Mouse (Mus musculus) megakaryocyte progenitor cell, adult 5-6 weeks (primary cell): ENCODE measurements around the gene Gsg1l. TPM values are rescaled to one million over a fixed set of nuclear protein-coding genes. Genes with fewer than 3 reads are reported as not detected.

Experiments
- ATAC-seq: replicated peaks from 2 replicates; pipeline ENCODE4 v1.8.0; 2016; ENCODE audit warnings: mild to moderate bottlenecking, moderate TSS enrichment, inconsistent platforms; ENCODE audit not compliant: poor library complexity
- total RNA-seq, 2 experiments: library from RNA; stranded (forward) in 1 of 2; stranded (reverse) in 1 of 2; fragments of 157-497, 149-512 nt in 1 of 2; fragments of 200-1000 nt in 1 of 2; gene quantifications; 2 replicates each; pipeline versions ENCODE4 v1.2.3 to v1.2.4; 2015 to 2017

Gsg1l gene
- total RNA-seq, 2 experiments from 2014 or later: not detected

DNA sequence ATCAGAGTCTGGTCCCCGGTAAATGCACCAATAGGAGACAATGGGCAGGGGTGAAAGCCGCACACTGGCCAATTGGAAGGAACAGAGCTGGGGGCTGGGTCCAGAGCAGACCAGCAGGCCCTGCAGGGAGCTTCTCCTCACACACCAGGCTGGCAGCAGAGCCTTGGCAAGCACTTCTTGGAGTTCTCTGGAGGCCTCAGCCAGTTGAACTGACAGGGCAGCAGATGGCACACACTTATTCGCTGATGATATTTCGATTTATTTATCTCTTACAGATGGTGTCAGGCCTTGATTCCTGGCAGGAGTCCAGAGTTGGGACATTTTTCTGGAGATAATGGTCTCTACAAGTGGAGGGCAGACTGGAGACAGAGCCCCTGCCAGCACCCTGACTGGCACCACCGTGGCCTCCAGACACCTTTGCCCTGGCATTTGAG, 49.4 kb downstream of the Gsg1l start:
- ATAC-seq: peak; percentile 80

DNA sequence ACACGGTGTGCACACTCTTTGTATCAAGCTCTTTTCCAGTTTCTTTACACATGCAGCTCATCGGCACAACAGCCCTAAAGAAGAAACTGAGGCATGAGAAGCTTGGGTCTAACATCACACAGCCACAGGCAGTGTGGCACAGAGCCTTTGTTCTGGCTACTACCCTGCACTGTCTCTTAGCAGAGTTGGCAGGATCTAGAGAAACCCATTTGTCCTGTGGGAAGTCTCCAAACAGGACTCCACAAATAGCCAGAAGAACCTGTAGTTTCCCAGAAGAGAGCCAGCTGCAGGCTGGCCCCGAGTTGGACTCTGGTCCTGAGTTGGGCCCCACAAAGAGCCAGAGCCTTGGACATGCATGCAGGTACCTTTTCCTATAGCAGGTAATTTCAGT, 49.9 kb downstream of the Gsg1l start:
- no peak for ATAC-seq

DNA sequence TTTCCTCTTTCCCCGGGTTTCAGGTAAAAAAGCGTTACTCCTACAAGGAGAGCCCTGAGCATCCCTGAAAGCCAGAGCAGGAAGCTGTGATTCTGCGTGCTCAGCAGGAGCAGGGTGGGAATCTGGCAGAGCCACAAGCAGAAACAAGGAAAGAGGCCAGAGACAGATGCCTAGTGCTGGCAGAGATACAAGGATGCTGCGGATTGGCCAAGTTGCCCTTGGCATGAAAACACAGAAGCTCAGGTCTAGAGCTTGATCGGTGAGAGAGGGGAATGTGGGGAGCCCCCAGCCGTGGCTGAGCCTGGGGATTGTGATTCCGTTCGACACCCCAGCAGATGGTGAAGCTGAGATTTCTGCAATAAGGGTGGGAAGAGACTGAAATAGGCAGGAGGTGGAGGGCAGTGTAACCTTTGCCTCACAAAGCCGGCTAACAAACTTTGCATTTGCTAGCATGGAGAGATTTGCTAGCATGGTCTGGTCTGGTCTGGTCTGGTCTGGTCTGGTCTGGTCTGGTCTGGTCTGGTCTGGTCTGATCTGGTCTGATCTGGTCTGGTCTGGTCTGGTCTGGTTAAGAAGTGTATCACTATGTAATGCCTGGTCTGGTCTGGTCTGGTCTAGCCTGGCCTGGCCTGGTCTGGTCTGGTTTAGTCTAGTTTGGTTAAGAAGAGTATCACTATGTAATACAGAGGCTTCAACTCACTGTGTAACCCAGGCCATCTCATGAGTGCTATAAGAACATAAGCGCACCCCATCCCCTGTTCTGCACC, 50.4 kb downstream of the Gsg1l start:
- ATAC-seq: no peak

DNA sequence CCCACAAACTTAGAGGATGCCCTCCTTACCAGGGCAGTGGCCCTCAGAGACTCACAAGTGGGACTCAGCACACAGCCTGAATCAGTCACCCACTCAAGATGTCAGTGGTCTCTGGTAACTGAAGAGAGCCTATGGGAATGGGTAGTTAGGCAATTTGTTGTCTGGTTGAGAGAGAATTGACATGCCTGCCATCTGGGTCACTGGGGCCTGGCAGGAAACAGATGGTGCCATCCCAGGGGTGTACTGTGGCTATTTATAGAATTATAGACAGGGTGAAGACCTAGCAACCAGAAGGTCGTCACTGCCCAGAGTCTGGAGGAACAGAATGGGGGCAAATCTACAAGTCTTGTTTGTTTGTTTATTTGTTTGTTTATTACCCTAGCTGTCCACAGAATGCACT, 54.8 kb downstream of the Gsg1l start:
- peak; percentile 63 for ATAC-seq

DNA sequence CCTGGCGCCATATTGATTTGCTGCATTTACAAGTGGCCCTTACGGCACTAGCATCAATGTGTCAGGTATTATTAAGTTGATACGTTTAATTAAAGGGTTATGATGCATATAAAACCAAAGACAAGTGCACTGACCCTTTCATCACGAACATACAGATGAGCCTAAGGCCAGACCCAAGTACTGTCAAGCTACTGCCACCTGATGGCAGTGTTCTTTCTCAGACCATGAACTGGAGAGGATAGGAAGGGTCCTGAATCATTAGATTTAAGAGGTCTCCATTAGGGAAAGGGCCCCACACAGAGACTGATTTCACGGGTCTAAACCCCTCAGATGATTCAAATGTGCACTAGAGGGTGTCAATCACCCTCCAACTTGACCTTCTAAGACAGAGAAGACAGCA, 55.6 kb downstream of the Gsg1l start:
- ATAC-seq: peak; percentile 38; the same call in 1 of the 2 replicates

DNA sequence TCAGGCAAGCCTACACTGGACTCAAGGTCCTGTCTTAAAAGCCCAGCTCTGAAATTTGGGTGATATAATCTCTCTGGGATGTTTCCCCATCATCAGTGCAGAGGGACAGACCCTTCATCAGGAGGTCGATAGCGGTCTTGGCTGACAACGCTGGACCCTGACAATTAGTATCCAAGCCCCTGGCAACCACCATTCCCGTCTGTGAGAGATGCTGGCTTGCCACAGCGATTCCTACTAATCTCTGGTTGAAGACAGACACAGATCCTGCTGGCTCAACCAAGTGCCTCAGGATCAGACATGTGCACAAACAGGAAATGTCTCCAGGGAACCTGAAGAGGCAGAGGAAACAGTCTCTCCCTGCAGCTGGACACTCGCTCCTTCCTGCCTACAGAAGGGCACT, 62.2 kb downstream of the Gsg1l start:
- ATAC-seq: no peak

DNA sequence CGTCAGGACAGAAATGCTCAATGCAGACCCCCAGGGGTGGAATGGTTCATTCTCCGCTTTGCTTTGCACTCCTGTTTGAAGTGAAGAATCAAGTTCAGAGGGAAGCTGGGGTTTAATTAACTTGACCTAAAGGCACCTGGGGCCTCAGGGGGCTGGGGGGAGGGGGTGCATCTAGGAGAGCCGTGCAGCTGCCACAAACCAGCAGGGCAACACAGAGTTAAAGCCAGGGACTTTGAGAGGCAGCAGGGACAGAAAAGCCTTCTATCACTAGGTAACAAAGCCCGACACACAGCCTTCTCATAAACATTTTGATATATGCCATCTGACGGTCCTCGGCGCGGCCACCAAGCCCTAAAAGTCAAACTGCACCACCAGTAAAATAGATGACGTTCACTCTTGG, 62.9 kb downstream of the Gsg1l start:
- ATAC-seq: no peak

DNA sequence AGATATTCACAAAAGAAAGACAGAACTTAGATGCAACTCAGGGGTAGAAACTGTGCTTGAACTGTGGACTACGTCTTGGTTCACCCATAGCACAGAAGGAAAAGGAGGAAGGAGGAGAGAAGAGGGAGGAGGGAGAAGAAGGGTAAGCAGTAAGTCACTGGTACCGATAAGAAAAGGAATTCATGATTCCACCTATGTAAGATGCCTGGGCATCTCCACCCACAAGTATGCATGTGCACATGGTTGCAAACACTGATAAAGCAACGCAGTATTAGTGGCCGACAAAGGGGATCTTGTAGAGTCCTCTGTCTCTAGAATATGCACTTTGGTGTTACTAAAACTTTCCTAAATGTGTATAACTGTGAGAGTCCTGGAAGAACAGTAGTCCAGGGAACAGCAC, 64.8 kb downstream of the Gsg1l start:
- no peak for ATAC-seq

DNA sequence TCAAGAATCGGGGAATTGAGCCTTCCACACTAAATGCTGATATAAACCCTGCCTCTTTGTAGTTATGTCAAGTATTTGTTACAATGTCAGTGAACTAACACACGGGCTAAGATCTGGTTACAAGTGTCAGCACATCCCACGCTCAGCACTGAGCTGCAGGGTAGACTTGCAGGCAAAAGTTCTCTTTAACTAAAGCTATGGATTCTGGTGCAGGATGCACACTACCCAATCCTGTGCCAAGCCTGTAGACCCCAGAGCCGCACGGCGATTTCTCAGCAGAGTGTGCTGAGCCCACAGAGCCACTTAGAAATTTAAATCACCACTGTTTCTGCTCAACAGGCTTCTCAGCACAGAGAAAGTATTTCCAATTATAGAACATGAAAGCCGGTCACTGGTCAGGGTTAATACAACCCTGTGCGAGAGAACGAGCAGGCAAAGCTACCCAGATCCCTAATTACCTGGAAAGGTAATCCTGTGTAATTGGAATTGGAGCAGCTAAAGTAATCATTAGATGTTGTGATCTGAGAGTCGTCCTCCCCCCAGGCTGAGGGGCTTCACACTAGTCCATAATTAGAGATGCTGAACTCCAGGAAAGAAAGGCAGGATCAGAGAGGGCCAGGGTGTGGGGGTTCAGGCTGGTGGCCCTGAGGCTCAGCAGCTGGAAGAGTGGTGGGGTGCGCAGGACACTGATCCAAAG, 69.7 kb downstream of the Gsg1l start:
- ATAC-seq: no peak

DNA sequence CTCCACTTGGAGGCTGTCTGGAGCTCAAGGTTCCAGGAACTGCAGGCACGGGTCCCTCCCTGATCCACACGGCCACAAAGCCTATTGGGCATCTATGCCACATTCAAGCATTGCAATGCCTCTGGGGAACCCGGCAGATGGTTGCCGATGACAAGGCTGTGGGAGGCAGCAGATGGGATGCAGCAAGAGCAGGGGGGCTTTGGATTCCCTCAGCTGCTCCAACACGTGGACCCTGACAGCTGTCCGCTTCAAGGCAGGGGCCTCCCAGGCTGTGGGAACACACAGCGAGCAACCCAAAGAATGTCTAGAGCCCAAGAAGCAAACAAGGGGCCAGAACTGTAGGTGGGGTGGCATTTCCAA, 73.4 kb downstream of the Gsg1l start:
- no peak for ATAC-seq

DNA sequence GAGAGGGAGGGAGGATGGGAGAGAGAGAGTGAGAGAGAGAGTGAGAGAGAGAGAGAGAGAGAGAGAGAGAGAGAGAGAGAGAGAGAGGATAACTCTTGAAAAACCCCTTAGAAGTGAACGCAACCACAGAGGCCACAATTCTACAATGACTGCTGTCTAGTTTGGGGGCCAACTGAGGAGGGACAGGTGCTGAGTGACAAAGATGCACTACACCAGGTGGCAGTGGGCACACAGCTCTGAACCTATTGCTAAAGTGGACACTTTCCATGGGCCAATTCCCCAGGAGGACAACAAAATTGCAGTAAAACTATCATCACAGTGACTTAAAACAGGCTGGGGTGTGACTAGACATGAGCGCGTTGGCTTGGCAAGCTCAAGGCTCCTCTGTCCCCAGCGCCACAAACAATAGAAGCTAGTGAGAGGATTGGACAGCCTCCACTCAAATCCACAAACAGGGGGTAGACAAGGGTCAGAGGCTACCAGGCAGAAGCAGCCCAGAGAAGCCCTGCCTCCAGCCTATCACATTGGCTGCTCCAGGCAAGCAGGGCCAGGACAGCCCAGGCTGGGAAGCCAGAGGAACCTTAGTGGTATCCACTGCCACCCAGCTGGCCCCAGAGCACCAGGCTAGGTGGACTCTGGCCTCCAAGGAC, 73.9 kb downstream of the Gsg1l start:
- no peak for ATAC-seq

DNA sequence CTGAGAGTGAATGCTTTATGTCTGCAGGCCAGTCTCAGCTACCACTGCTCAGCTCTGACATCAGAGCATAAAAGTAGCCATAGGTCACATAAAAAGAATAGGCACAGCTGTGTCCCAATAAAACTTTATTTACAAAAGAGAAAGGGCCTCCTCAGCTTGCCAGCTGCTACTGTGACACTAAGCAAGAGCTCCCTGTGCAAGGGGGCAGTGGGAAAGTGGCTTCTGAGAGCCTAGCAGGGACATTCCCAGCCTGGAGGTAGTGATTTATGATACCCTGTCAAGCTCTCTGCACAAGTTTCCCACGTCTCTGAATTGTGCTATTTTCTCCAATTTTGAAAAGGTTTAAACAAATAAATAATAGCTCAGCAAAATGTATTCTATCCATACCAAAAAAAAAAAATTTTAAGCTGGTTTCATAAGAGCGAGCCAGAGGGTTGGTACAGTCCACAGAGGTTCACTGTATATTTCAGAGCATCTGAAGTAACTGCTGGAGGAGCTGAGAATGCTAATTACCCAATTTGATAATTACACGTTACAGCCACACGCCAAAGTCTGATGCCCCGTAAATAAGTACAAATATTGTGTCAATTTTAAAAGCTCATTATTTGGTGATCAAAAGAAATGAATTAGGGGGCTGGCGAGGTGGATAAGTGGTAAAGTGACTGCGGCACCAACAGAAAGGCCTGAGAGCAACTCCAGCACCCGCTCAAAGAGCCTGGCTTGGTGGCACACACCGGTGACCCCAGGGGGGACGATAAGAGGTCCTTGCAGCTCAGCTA, 74.9 kb downstream of the Gsg1l start:
- no peak for ATAC-seq

DNA sequence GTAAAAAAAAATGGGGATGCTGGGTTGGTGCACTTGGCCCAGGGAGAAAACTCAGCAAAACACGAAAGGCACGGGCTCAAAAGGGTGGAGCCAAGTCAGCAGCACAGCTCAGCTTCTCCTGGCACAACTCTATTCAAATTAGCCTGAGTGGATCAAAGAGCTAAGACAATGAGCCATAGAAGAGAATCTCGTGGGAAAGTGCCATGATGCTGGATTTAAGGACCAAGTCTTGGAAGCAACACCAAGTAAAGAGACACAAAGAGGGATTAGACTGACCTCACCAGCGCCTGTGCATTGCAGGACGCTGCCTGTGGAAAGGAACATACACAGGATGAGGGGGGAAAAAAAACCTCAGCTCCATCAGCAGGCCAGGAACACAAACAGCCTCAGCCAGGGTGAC, 76.9 kb downstream of the Gsg1l start:
- ATAC-seq: no peak

DNA sequence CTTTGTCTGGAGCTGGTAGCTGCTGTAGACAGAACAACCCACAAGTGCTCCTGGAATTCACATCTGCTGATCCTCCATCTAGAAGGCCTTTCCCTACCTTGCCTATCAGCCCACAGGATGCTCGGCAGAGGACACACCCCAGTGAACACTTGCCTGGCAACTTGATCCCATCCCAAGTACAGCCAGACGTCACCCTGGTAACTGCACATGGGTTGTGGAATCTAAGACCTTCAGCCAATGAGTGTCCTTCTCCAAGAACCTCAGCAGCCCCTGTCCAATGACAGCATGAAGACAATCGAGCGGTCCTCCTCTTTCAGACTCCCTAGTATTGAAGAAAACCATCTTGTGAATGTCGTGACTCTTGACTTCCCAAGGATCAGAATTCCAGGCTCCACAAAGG, 80.5 kb downstream of the Gsg1l start:
- ATAC-seq: no peak

DNA sequence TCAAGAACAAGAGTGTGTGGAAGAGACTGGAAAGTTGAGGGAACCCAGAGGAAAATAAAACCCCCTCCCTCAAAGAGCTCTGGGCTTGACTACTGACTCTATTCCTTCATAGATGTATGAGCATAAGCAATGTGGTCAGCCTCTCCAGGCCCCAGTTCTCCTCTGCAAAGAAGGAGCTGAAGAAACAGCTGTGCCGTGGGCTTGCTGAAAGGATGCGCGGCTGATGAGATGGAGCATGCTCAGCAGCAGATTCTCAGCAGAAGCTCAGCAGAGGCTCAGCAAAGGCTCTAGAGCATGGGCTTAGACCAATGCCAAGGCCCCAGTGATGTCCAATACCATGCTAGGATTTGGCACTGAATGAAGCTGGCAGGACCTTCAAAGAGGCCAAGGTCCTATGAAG, 82.3 kb downstream of the Gsg1l start:
- ATAC-seq: no peak

DNA sequence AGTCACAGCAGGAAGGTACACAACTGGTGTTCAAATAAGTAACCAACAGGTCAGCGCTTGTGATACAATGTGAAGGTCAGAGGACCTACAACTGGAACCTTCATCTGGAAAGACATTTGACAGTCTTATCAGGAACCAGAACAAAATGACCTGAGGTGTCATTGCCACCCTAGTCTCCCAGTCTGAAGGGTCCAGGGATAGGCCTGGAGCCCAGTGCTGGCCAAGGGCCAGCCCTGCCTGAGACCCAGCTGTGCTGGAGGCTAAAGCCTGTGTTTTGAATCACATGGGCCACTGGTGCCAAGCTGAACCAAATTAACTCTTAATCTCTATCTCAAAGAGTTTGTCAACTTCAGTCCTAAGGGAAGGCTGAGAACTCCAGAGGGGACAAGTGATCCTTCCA, 86.1 kb downstream of the Gsg1l start:
- ATAC-seq: no peak

DNA sequence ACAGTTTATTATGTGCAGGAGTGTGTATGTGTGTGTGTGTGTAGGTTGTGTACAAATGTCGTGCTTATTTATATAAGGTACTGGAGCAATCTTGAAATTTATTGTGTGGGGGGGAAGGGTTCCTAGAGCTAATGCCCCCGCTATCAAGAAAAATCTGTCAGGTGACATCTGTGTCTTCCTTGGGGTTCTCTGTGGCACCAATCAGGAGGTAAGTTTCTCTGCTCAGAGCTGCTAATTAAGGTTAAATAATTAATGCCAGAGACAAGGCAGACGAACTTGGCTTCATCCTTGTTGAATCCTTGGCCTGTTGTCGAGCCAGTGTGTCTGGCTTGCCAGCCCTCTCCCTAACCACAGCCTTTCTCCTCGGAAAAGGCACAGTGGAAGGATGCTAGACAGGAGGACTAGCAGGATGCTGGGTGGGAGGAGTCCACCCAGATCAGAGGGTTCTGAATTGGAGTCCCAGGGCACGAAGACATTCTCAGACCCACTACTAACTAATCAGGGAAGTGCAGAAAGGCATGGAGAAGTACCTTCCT, 89.8 kb downstream of the Gsg1l start:
- ATAC-seq: no peak

DNA sequence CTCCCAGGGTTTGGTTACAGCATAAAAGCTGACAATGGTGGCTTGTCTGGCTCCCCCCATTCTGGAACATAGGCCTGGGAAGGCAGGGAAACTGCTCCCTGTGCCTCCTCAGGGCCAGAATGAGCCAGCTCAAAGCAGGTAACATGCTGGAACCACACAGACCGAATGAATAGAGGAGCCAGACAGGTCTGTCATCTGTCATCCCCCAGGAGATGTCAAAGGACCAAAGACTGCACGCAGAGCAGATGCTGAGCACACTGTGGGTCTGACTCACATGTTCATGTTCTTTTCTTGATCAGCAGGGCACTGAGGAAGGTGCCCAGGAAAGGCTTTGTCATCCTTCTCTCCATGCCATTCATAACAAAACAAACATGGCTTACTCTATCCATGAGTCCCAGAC, 90.4 kb downstream of the Gsg1l start:
- ATAC-seq: no peak

DNA sequence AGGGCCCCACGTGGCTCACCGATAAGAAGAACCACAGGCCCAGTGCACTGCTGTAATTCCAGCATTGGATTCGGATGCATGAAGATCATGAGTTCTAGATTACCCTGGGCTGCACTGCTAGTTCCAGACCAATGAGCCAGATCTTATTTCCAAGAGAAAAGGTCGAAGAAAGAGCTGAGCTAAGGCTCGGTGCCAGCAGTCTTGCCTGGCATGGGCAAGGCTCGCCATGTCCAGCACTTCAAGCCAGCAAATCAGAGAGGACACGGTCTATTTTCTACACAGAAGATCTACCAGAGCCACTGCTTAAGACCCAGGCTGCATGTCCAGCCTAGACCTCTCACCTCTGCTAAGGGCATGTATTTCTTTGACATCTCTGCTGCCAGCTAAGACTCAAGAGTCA, 92.2 kb downstream of the Gsg1l start:
- ATAC-seq: no peak

DNA sequence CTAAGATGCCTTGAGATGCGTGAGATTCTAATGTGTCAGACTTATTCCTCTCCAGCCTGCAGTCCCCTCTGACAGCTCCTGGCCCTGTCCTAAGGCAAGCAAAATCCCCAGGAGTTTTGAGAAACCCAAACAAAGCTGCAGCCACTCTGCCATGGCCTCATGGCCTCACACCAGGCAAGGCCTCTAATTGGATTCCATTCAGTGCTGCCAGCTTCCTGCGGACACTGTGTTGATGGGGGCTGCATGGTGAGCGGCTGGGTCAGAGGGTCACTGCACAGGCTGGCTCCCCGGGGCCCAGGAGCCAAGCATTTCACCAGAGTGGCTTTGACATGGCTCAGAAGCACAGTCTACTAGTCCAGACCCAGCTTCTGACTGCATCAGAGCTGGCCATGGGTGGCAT, 92.7 kb downstream of the Gsg1l start:
- no peak for ATAC-seq

DNA sequence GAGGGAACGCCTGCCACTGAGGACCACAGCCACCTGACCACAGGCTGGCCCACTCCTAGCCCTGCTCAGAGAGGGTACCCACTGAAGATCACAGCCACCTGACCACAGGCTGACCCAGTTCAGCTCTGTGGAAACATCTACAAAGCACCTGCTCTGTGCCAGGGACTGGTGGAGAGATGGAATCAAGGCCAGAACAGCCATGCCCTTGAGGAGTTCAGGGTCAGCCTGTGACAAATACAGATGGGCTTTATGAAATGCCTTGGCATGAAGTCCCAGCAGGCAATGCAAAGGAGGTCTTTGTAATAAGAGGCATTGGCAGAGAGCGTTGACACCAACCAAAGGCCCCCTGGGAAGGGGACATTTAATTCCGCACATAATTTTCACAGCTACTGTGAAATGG, 93.9 kb downstream of the Gsg1l start:
- ATAC-seq: no peak
